Mouse (Mus musculus) thymus, adult 18-20 months (tissue): Measurements from ENCODE around the gene Stim1.
"Not testable (repeated sequence)": the region's sequence is repeated elsewhere in the genome, so short reads cannot be mapped to it uniquely, and the experiment has no call there.

Experiments used
- DNase-seq, 2 experiments: peaks; one replicate each; pipeline ENCODE4 v3.0.0; 2022; ENCODE audit warnings: mixed read lengths in 2 of 2

Stim1 gene

DNA sequence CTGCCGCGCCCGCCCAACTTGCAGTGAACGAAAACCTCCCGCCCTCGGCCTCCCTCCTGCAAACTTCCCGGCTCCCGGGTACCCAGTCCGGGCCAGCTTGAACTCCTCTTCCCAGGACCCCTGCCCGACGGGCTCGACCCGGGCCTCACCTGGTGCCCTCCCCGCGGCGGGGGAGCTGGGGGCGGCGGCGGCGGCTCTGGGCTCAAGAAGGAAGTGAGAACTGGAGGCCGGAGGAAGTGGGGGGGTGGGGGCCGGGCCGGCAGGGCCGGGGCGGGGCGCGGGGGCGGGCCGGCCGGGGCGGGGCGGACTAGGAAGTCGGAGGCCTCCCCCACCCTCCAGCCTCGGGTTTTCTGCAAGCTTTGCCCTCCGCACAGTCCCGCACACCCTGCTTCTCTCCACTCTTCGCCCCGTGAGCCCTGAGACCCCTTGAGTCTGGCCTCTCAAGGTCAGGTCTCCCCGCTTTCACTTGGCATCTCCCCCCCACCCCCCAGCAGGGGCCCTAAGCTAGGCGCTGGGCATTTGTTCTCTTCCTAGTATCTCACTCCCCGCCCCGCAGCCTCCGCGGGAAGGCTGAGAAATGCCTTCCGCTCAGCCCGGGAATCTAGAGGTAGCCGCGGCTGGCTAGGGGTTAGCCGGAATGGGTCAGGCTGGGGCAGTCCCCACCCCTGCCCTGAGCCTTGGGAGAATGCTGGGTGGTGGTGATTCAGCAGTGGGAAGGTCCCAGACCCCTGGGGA, 17.5 kb upstream of the Stim1 start:
- peak; percentile 73 to 84 for DNase-seq

- DNase-seq, result peak; percentile 95
These were observed 16.9 kb upstream of the Stim1 start for GRCm38 (mm10) chr7:102250631-102251214.

DNA sequence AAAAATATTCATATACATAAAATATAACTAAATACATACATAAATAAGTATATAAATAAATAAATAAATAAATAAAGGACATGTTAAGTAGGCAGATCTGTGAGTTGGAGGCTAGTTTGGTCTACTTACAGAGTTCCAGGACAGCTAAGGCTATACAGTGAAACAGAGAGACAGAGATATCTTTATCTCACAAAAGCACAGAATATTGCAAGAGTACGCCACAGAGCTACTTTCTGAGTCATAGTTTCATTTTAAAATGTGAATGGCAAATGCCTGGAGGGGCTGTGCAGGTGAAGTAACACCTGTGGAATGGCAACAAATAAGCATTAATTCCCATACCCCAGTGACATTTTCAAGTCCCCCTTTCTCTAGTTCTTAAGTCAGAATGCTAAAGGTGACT, 14.0 kb upstream of the Stim1 start:
- DNase-seq, result no peak

DNA sequence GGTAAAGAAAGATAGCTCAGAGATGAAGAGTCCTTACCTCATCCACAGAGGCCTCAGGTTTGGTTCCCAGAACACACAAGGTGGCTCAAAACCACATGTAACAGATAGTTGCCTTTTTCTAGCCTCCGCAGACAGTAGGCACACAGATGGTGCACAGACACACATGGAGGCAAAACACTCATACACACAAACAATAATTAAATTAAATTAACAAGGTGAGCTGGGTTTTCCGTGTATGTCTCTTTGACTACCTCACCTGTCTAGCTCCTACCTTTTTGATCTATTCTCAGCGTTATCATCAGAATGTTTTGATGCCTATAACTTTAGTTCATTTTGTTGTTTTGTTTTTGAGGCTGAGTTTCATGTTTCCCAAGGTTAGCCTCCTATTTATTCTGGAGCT, 11.7 kb upstream of the Stim1 start, which contains the start of gene Rhog:
Rhog (minus strand) TSS at position 101 of the 400 bp plus-strand sequence.
- DNase-seq, result no peak

GRCm38 (mm10) chr7:102256636-102257035, 11.0 kb upstream of the Stim1 start:
- no peak for DNase-seq

DNA sequence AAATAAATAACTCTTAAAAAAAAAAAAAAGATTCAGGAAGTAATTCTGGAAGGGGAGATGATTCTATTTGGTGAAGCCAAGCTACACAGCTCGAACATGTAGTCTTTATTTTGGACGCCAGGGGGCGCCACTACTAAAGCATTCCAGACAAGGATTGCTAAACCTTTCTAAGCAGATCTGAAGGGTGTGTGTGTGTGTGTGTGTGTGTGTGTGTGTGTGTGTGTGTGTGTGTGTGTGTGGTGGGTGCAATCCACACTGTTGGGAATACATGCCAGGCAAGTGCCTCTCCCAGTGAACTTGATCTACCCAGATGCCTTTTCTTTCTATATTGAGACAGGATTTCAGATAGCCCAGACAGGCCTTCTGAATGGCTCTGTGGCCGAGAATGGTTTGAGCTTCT, 9.4 kb upstream of the Stim1 start:
- peak; percentile 50 to 62 for DNase-seq

DNA sequence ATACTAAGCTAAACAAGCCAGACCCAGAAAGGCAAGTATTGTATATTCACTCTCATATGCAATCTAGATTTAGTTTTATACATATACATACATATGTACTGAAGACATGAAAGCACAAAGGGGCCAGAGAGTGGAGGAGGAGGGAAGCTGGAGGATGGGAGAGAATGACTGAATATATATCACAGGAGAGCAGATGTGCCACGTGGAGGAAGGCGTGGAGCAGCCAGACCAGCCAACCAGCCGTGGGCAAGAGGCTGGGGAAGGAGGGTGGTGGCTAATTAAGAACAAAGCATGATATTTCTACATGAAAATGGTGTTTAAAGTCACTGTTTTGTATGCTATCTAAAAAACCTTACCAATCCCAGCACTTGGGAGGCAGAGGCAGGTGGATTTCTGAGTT, 8.9 kb upstream of the Stim1 start:
- DNase-seq, result no peak

DNA sequence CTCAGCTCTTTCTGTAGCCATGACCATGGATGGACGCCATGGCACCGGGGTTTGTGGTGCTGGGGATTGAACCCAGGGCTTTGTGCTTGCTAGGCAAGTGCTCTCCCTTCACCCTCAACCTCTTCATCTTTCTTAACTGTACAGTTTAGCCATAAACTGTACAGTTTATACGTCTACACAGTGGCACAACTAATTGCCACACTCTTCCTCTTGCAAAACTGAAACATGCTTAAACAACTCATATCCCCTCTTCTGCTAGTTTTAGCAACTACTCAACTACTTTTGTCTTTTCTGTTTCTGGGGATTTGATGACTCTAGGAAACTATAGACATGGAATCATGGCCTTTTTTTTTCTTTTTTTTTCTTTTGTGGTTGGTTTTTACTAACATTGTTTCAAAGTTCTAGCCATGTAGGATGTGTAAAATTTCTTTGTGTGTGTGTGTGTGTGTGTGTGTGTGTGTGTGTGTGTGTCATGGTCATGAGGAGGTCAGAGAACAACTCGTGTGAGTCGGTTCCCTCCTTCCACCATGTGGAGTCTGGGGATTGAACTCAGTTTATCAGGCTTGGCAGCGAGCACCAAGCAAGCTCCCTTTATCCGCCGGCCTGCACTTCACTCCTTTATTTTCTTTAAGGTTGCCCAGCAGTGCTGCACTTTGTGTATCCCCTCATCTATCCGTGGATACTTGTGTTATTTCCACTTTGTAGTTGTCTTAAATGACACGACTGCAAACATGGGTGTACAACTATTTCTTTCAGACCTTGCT, 7.7 kb upstream of the Stim1 start:
- DNase-seq, result no peak

GRCm38 (mm10) chr7:102260518-102260917, 7.1 kb upstream of the Stim1 start:
- no peak for DNase-seq

GRCm38 (mm10) chr7:102263020-102263419, 4.6 kb upstream of the Stim1 start:
- DNase-seq, result no peak

- not testable (repeated sequence) for DNase-seq
These were observed 1.6 kb upstream of the Stim1 start for GRCm38 (mm10) chr7:102266021-102266400.

DNA sequence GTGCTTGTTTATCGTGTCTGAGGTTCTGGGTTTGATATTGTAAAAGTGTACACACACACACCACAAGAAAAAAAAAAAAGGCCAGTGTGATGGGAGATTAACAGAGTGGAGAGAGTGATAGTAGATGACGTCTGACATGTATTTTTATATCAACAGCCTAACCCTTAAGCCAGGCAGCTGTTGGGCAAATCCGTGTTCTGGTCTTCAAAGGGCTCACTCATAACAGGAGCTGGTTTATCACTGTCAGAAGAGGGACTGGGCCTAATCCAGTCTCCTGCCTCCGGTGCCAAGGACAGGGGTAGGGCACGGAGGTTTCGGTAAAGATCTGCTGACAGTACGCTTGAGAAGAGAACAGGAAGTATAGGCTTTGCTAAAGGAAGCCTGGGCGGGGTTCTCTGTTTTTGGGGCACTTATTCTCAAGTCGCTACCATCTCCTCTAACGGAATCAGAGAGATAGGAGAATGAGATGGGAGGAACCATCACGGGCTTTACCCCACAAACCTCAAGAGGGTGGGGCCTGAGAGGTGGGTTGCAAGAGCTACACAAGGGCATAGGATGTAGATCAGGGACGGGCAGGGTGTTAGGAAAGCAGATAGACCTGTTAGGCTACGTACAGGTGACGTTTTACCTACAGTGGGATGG, 1.1 kb upstream of the Stim1 start:
- peak; percentile 63 to 84 for DNase-seq

GRCm38 (mm10) chr7:102267113-102267579, 460 bp upstream of the Stim1 start:
- peak; percentile 90 to 95 for DNase-seq

GRCm38 (mm10) chr7:102268395-102268748, 766 bp downstream of the Stim1 start:
- DNase-seq, result no peak

GRCm38 (mm10) chr7:102272422-102272948, 4.9 kb downstream of the Stim1 start:
- no peak for DNase-seq

GRCm38 (mm10) chr7:102281403-102281802, 13.8 kb downstream of the Stim1 start:
- no peak for DNase-seq

- DNase-seq, result no peak
These were observed 14.7 kb downstream of the Stim1 start for GRCm38 (mm10) chr7:102282261-102282660.

DNA sequence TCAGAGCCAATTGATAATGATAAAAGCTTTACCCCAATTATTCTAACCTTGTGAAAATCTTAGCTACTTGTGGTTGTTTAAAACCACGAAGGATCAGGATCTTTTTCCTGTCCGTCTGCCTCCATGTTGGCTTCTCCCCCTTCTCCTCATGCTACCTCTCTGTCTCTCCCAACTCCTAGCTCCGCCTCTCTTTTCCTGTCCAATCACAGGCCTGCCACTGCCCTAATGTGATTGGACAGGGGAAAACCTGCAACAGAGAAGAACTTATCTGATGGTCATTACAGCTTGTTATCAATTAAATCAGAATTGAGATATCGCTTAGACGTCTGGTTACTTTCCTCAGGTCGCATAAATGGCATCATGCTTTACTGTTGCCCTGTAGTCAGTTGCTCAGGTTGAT, 21.9 kb downstream of the Stim1 start:
- no peak for DNase-seq

DNA sequence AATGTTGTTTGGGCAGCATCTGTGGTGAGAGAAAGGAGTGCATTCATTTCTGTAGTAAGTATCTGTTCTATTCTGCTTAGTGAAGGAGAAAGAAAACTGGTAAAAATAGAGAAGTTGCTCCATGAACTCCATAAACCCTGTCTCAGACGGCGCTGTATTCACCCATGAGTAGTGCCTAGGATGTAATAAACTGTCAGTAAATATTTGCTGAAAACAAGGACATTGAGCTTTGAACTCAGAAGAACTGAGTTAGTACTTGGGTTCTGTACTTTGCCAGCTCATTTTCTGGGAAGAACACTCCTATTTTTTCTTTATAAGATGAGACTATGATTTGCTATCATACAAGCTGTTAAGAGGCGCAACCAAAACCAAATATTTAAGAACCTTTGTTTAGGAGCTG, 24.6 kb downstream of the Stim1 start:
- DNase-seq, result no peak

GRCm38 (mm10) chr7:102293234-102293633, 25.6 kb downstream of the Stim1 start:
- DNase-seq, result no peak

- no peak for DNase-seq
These were observed 33.2 kb downstream of the Stim1 start for GRCm38 (mm10) chr7:102300761-102301160.

GRCm38 (mm10) chr7:102302471-102302870, 34.9 kb downstream of the Stim1 start:
- no peak for DNase-seq

DNA sequence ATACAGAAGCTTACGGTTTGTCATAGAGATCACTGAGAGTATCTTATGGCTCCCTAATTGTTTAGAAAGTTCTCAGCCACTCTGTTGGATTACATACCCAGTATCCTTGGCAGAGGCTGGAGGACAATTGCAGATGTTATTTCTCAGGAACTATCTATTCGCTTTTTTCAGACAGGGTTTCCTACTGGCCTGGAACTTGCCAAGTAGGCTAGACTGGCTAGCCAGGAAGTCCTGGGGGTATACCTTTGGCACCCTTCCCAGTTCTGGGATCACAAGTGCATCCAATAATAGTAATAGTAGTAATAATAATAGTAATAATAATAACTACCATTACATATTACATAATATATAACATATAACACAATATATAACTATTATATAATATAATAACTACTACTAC, 38.0 kb downstream of the Stim1 start:
- no peak for DNase-seq
